Mouse (Mus musculus): ENCODE results near the gene Rgs4.

Rgs4 gene

DNA sequence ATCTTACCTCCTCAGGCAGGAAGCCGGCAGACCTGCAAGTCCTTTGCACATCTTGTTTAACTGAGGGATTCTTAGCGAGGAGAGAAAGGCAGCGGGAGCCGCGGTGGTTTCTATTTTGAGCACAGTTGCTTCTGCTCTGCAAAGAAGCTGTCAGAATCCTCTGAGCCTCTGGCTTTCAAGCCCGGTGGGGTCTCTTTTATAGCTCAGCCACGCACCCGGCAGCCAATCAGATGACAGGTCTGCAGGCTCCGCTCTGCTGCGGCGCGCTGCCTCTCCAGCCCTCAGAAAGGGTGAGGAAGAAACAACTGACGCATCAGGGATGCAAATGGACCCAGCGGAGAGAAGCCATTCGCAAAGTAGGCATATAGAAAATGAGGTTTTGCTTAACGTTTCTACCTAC is at the start of gene Rgs4:
TSS of gene Rgs4 (minus strand) at position 170 of the 400 bp plus-strand sequence.
- peak; percentile 82 for DNase-seq

GRCm38 (mm10) chr1:169792437-169792836 is 45.0 kb upstream of the Rgs4 start:
- no peak for DNase-seq

DNA sequence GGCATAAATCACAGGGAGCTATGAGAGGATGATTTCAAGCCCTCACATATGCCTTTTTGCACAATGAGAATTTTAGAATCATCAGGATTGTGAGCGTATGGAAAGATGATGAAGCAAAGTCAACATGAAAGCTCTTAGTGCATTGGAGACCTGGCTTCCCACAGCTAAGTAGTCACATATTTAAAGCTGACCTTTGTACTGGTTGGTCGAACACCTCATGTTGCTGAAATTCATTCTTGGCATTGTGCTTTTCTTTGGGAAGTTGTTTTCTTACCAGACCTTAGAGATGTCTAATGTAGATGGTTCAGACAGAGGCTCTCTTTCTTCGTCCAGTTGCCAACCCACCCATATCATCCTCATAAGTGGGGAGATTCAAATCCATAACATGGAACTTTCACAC is 38.5 kb upstream of the Rgs4 start:
- no peak for DNase-seq

DNA sequence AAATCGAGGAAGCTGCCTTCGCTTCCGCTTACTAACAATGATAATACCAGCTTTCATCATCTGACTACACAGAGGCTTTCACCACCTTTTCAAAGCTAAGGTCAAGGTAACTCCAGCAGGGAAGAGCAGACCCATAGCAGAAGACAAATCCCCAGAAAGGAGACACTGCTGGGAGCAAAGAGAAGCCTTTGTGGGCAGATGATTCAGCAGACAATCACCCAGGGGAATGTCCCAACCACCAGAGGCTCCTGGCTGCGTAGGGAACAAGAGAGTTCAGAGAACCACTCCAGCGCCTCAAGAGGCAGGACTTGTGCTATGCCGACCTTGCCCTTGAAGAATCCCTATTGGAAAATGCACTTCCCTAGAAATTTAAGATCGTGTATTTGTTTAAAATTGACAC is 29.1 kb upstream of the Rgs4 start:
- no peak for DNase-seq

DNA sequence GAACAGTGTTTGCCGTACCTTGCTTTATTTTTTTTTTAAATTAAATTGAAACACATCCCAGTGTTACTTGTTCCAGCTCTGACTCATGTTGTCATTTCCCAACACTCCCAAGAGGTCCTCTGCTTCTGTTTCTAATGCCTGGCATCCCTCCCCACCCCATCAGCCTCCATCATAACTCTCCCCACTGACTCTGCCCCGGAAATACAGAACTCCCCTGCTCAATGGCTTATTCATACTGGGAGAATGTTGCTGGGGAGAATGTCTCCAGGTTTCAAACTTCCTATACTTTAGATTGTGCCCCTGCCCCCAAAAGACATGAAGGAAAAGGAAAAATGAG is 17.1 kb upstream of the Rgs4 start:
- no peak for DNase-seq

DNA sequence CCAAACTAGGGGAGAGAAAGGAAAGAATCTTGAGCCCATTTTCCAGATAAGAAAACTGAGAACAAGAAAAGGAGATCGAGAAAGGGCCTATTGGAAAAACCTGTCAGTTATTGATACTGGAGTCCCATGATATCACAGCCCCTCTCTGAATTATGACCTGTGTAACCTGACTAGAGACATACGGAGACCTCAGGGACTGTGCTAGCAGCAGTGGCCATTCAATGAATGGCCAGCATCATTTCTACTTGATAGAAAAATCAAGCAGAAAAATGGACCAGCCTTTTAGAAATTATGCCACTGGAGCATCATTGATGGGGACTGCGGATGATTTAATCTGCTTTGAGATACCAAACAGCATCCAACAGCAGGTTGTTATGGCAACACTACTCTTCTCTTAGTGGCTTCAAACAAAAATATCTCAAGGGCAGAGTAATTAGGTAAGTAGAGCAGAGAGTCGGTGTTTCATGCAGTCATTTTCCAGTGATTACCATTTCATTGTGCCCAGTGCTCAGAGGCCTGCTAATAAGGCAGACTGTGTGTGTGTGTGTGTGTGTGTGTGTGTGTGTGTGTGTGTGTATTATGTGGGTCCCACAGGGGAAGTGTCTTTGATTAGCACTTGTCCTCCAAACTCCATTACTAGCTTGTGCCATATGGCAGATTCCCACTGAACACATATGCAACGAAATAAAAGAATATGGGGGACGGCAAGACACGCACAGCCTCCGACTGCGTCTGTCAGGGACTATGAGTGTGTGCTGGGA is 16.6 kb upstream of the Rgs4 start:
- DNase-seq, result no peak

DNA sequence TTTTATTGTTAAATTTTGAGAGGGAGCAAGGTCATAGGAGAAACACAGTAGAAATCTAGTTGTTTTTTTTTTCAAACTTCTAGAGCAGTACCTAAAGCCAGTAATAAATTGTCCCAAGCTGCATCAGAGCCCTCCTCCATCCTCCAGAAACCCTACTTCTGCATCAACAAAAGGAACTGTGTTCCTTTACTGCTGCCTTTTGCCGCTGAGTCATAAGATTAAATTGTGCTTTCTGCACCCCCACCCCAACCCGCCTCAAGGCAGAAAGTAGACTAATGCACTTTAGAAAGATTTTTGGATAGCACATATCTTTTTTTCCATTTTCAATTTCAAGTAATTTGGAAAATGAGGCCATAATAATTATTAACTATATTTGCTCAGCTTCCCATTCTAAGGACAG is 15.1 kb upstream of the Rgs4 start:
- no peak for DNase-seq

GRCm38 (mm10) chr1:169756532-169756931 is 9.1 kb upstream of the Rgs4 start:
- DNase-seq, result no peak

GRCm38 (mm10) chr1:169752395-169752794 is 5.0 kb upstream of the Rgs4 start:
- no peak for DNase-seq

DNA sequence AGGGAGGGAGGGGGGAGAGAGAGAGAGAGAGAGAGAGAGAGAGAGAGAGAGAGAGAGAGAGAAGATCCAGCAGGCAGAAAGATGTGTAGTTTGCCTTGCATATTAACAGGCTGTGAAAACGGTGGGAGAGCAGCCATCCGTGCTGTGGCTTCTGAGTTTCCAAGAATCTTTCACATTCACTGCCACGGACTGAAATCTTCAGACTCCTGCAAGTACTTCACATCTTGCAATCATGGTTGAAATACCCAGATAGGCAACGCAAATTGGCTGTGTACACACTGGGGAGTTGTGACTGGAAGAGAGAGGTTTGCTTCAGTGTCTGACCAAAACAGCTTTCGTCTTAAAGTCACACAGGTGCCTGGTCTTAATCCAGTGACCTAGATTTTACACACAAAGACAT is 997 bp upstream of the Rgs4 start:
- no peak for DNase-seq

DNA sequence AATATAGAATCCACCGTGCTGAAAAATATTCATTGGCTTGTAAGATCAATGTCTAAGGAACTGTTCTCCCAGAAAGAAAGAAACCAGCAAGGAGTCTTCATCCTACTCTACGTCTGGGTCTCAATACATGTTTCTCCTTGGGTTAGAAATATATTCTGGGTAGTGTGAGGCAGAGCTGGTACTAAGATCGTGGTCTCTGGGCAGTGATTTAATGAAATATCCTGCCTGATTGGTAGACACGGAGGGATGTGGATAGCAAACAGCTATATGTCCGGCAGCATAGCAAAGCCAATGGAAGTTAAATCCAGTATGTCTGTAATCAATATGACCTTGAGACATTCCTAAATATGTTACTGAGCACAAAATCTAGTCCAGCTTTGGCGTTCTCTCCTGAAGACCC is 460 bp upstream of the Rgs4 start:
- DNase-seq, result no peak

- no peak for DNase-seq
Measured at GRCm38 (mm10) chr1:169741147-169741546, 6.3 kb downstream of the Rgs4 start.

- DNase-seq, result no peak
Measured at GRCm38 (mm10) chr1:169737231-169737630, 10.2 kb downstream of the Rgs4 start.

- DNase-seq, result no peak
Measured at GRCm38 (mm10) chr1:169736139-169736538, 11.3 kb downstream of the Rgs4 start.

DNA sequence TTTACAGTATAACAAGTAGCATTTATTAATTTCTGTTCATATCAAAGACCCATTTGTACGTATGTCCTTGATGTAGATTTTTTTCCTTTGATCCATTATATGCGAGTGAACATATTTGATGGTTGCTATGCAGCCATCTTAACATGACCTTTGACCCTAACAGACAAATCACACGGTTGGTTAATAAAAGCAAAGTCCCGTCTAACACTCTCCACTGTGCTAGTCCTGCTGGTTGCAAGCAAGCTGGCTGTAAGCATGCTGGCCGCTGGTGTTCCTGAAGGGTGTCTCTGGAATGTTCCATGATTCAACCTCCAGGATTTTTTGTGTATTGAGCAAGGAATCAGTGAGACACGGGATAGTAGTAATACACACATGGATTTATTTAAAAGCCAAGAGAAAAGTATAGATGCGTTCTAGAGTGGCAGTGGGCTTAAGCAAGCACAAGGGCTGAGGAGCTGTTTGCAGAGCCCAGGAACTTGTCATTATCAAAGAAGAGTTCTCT is 16.8 kb downstream of the Rgs4 start:
- no peak for DNase-seq

DNA sequence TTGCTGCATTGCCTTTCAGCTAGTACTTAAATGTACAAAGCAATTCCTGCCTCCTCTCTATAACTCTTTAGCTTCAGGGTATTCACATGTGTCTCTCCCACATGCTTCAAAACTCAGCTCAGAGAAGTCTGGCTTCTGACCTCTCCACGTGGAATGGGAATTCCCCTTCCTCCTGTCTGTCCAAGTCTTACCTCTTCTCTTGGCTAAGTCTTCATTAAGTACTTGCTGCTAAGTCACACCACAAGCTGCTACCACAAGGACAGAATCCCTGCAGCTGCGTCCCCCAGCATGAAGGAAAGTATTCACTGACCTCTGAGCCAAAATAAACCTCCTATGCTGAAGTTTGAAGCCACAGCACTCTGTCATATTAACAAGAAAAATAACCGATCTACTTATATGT is 21.1 kb downstream of the Rgs4 start:
- no peak for DNase-seq

GRCm38 (mm10) chr1:169721836-169722235 is 25.6 kb downstream of the Rgs4 start:
- no peak for DNase-seq

DNA sequence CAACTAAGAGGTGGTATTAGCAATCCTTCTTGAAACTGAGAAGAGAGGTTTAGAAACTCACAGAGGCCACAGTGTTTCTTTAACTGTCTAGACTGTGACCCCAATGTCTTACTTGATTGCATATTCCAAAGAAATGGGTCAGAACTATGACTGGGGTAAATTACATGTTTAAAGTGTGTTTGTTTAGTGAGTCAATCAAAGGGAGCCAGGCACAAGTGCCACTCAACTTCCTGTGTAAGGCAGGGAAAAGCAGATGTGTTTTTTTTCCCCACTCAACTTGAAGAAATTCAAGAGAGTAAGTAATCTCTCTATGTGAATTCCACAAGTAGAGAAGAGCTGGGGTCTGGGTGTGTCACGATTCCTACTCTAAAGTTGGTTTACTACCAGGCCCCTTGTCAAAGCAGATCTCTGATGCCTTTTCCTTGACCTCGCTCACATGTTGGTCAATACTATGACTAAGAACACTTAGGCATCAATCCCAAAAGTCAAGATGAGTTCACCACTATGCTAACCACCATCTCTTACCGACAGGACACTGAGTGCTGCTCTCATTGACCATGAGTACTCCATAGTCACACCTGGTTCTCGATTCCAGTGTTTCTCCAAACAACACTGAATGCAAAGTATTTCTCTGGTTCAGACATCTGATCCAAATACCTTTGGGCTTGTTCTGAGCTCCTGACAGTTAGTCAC is 42.9 kb downstream of the Rgs4 start:
- DNase-seq, result no peak

- DNase-seq, result no peak
Measured at GRCm38 (mm10) chr1:169699184-169699583, 48.3 kb downstream of the Rgs4 start.

- no peak for DNase-seq
Measured at GRCm38 (mm10) chr1:169697236-169697635, 50.2 kb downstream of the Rgs4 start.

- DNase-seq, result no peak
Measured at GRCm38 (mm10) chr1:169695356-169695755, 52.1 kb downstream of the Rgs4 start.

DNA sequence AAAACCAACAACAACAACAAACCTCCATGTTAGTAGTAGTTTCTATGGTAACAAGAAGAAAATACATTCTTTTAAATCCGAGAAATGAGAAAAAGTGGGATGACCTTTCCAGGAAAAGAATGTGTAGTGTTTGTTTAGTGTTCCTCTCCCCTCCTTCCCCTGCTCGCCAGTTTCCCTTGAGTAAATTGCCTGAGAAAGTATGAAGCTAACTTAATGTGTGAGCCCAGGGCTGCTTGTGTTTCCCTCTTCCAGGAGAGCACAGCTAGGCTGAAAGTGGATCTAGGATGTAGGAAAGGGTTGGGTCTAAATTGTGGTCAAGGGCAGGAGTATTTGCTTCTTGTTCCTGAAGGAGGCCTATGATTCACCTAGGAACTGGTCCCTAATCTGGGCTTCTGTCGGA is 53.9 kb downstream of the Rgs4 start:
- no peak for DNase-seq

GRCm38 (mm10) chr1:169693040-169693439 is 54.4 kb downstream of the Rgs4 start:
- no peak for DNase-seq

Measured in right cerebral cortex, postnatal 14 days (tissue).